ENCODE assay signal across 11 mouse cellular contexts in the genomic region with DNA sequence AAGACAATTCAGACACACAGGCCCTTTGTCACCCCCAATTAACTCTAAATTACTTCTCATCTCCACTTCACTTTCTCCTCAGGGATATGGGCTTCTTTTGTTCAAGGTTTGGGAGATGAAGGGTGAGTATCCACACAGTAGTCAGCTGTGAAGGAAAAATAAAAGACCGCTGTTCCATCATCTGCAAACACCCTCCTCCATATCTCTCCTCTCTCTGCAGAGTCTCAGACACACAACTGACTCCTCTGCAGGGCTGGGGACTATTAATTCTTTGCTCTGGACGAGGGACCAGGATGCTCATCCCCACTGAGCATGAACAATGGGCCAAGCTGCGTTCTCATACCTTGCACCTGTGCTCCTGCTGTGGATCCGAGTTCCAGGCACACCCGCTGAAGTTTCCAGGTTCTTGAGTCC.
"Had no signal": no experiment of that assay in that cellular context is flagged by ENCODE, and none has a peak within 500 bp of the region (broad histone marks: within the 10 kb centered on the region; RNA-seq: fewer than 3 reads in every experiment).

No protein-coding gene starts in this region.

- ATAC-seq: midbrain, embryonic 13.5 days had no signal

- H3K27ac ChIP-seq: kidney, embryonic 15.5 days; limb, embryonic 13.5 days; liver, embryonic 14.5 days; midbrain, embryonic 13.5 days had no signal

- DNase-seq: kidney, adult 2 months; kidney, postnatal 14 days; left cerebral cortex, postnatal 4 days; lung, adult 18-20 months; lung, postnatal 36 days; right cerebral cortex, postnatal 14 days; thymus, postnatal 14 days had no signal

- H3K4me3 ChIP-seq: kidney, embryonic 15.5 days; limb, embryonic 13.5 days; midbrain, embryonic 13.5 days had no signal

- H3K9me3 ChIP-seq: kidney, embryonic 15.5 days; limb, embryonic 13.5 days; midbrain, embryonic 13.5 days had no signal

- H3K27me3 ChIP-seq: kidney, embryonic 15.5 days; limb, embryonic 13.5 days; midbrain, embryonic 13.5 days had no signal

- H3K4me2 ChIP-seq: kidney, embryonic 15.5 days; limb, embryonic 13.5 days; midbrain, embryonic 13.5 days had no signal

- H3K36me3 ChIP-seq: kidney, embryonic 15.5 days; limb, embryonic 13.5 days; midbrain, embryonic 13.5 days had no signal

- H3K9ac ChIP-seq: kidney, embryonic 15.5 days; limb, embryonic 13.5 days; liver, embryonic 14.5 days; midbrain, embryonic 13.5 days had no signal
